Mouse (Mus musculus) lung, embryonic 16.5 days (tissue): Measurements from ENCODE around the gene Ptpn11. TPM values are rescaled to one million over a fixed set of nuclear protein-coding genes. Genes with fewer than 3 reads are reported as not detected.

Experiments used
- ATAC-seq: fragments of 200-750 bp; cut with Nextera tagmentation; 2 replicates; pipeline ENCODE4 v1.8.0; 2017; ENCODE audit warnings: low read depth, mild to moderate bottlenecking, moderate library complexity
- H3K27ac ChIP-seq: fragments of 300-500 bp; sonication (generic); 2 replicates; pipeline ENCODE4 v1.5.1; 2014; ENCODE audit warnings: mild to moderate bottlenecking, control low read depth, low read length
- H3K27me3 ChIP-seq: fragments of 300-500 bp; sonication (generic); 2 replicates; pipeline ENCODE4 v1.6.1; 2014; ENCODE audit warnings: low read depth, low read length, mixed read lengths; ENCODE audit not compliant: control insufficient read depth, insufficient read depth
- H3K36me3 ChIP-seq: fragments of 300-500 bp; sonication (generic); 2 replicates; pipeline ENCODE4 v1.6.1; 2014; ENCODE audit warnings: low read length; ENCODE audit not compliant: control insufficient read depth, insufficient read depth
- H3K4me1 ChIP-seq: fragments of 300-500 bp; sonication (generic); replicated peaks from 2 replicates; pipeline ENCODE4 v1.6.1; 2014; ENCODE audit warnings: low read length, mixed read lengths; ENCODE audit not compliant: control insufficient read depth, insufficient read depth
- H3K4me2 ChIP-seq: fragments of 300-500 bp; sonication (generic); 2 replicates; pipeline ENCODE4 v1.6.1; 2014; ENCODE audit warnings: low read depth, low read length, control low read depth
- H3K4me3 ChIP-seq: fragments of 300-500 bp; sonication (generic); 2 replicates; pipeline ENCODE4 v1.5.1; 2014; ENCODE audit warnings: mild to moderate bottlenecking, low read length, control low read depth
- H3K9ac ChIP-seq: fragments of 300-500 bp; sonication (generic); 2 replicates; pipeline ENCODE4 v1.6.1; 2014; ENCODE audit warnings: low read length, control low read depth
- H3K9me3 ChIP-seq: fragments of 300-500 bp; sonication (generic); 2 replicates; pipeline ENCODE4 v1.6.1; 2016; ENCODE audit warnings: low read length; ENCODE audit not compliant: control insufficient read depth
- WGBS: fragments of 180-500 bp; shearing (Covaris S2); extraction: QIAGEN DNeasy Blood & Tissue Kit; methylation state at CpG from one replicate; pipeline ENCODE4 v1.1.7; 2014; 5-methylcytosine and 5-hydroxymethylcytosine counted together
- polyA plus RNA-seq: library from polyadenylated mRNA; unstranded; fragments of >200 nt; fragmentation: Nextera tagmentation; extraction: Ambion mirVana; gene quantifications from 2 replicates; pipeline ENCODE4 v1.2.1, GENCODE M21; 2015

Gene Ptpn11
- polyA plus RNA-seq, 1 experiment from 2014 or later: 18.0 TPM

- Histone ChIP-seq H3K4me1 (no peaks in the 10 kb centered on the region), H3K9me3 (0 out of 2 replicates have a peak, but pooled peaks cover 2% of the 10 kb centered on the region)
These were observed 65.1 kb downstream of the Ptpn11 start for GRCm38 (mm10) chr5:121126051-121126450.

GRCm38 (mm10) chr5:121125563-121125962, 65.6 kb downstream of the Ptpn11 start:
- Histone ChIP-seq H3K9me3 (0 out of 2 replicates have a peak, but pooled peaks cover 2% of the 10 kb centered on the region), H3K4me3 (no peak overlapping the region), H3K36me3 (no peaks in the 10 kb centered on the region; the same call in 1 of the 2 replicates), H3K27me3 (no peaks in the 10 kb centered on the region), H3K27ac (no peak overlapping the region), H3K4me2 (no peak overlapping the region), H3K4me1 (no peaks in the 10 kb centered on the region), H3K9ac (no peak overlapping the region)
- 88% methylated on average over 14 of the region's 14 CpGs for WGBS
- ATAC-seq: no peak

More at GRCm38 (mm10) chr5:121126051-121126450, 65.1 kb downstream of the Ptpn11 start:
- Histone ChIP-seq H3K4me3 (no peak overlapping the region), H3K36me3 (no peaks in the 10 kb centered on the region; the same call in 1 of the 2 replicates), H3K27ac (no peak overlapping the region), H3K27me3 (no peaks in the 10 kb centered on the region), H3K4me2 (no peak overlapping the region), H3K9ac (no peak overlapping the region)
- 69% methylated on average over 2 of the region's 2 CpGs for WGBS
- no peak for ATAC-seq

GRCm38 (mm10) chr5:121124208-121125185, 66.7 kb downstream of the Ptpn11 start:
- 78% methylated on average over 5 of the region's 5 CpGs for WGBS
- Histone ChIP-seq H3K9me3 (0 out of 2 replicates have a peak, but pooled peaks cover 2% of the 10 kb centered on the region), H3K4me2 (no peak overlapping the region), H3K4me3 (no peak overlapping the region), H3K27ac (no peak overlapping the region), H3K27me3 (no peaks in the 10 kb centered on the region), H3K36me3 (no peaks in the 10 kb centered on the region), H3K9ac (no peak overlapping the region), H3K4me1 (peaks cover 3% of the 10 kb centered on the region; the same call in 1 of the 2 replicates)
- no peak for ATAC-seq

- no peaks in the 10 kb centered on the region for H3K27me3 ChIP-seq
- no peak overlapping the region for H3K27ac ChIP-seq
- 0 out of 2 replicates have a peak, but pooled peaks cover 2% of the 10 kb centered on the region for H3K9me3 ChIP-seq
- peaks cover 3% of the 10 kb centered on the region; the same call in 1 of the 2 replicates for H3K4me1 ChIP-seq
- H3K4me3 ChIP-seq: no peak overlapping the region
- H3K36me3 ChIP-seq: no peaks in the 10 kb centered on the region
- ATAC-seq: no peak
- H3K4me2 ChIP-seq: no peak overlapping the region
- no peak overlapping the region for H3K9ac ChIP-seq
- WGBS: 66% methylated on average over 5 of the region's 5 CpGs
These were observed 67.8 kb downstream of the Ptpn11 start for GRCm38 (mm10) chr5:121123399-121123798.

GRCm38 (mm10) chr5:121122577-121122976, 68.6 kb downstream of the Ptpn11 start:
- no peaks in the 10 kb centered on the region for H3K36me3 ChIP-seq
- H3K4me2 ChIP-seq: no peak overlapping the region
- H3K9me3 ChIP-seq: 0 out of 2 replicates have a peak, but pooled peaks cover 2% of the 10 kb centered on the region
- H3K27me3 ChIP-seq: no peaks in the 10 kb centered on the region
- WGBS: 73% methylated on average over 3 of the region's 3 CpGs
- ATAC-seq: no peak
- no peak overlapping the region for H3K9ac ChIP-seq
- H3K4me1 ChIP-seq: peaks cover 3% of the 10 kb centered on the region; the same call in 1 of the 2 replicates
- no peak overlapping the region for H3K4me3 ChIP-seq
- H3K27ac ChIP-seq: no peak overlapping the region

- Histone ChIP-seq H3K27ac (no peak overlapping the region), H3K9me3 (0 out of 2 replicates have a peak, but pooled peaks cover 2% of the 10 kb centered on the region), H3K4me3 (no peak overlapping the region), H3K9ac (no peak overlapping the region), H3K4me1 (peaks cover 3% of the 10 kb centered on the region; the same call in 1 of the 2 replicates), H3K36me3 (no peaks in the 10 kb centered on the region), H3K27me3 (no peaks in the 10 kb centered on the region), H3K4me2 (no peak overlapping the region)
- 88% methylated on average over 3 of the region's 3 CpGs for WGBS
- ATAC-seq: no peak
These were observed 69.2 kb downstream of the Ptpn11 start for GRCm38 (mm10) chr5:121122036-121122435.

GRCm38 (mm10) chr5:121119331-121120034, 71.7 kb downstream of the Ptpn11 start:
- ATAC-seq: no peak
- H3K4me3 ChIP-seq: no peak overlapping the region
- H3K9ac ChIP-seq: no peak overlapping the region
- H3K4me1 ChIP-seq: peaks cover 3% of the 10 kb centered on the region; the same call in 1 of the 2 replicates
- no peak overlapping the region for H3K4me2 ChIP-seq
- H3K27me3 ChIP-seq: no peaks in the 10 kb centered on the region
- H3K36me3 ChIP-seq: no peaks in the 10 kb centered on the region
- 60% methylated on average over 13 of the region's 13 CpGs for WGBS
- no peaks in the 10 kb centered on the region for H3K9me3 ChIP-seq
- no peak overlapping the region for H3K27ac ChIP-seq

GRCm38 (mm10) chr5:121118345-121118744, 72.9 kb downstream of the Ptpn11 start:
- Histone ChIP-seq H3K27me3 (no peaks in the 10 kb centered on the region), H3K4me2 (no peak overlapping the region), H3K36me3 (no peaks in the 10 kb centered on the region), H3K27ac (no peak overlapping the region), H3K9ac (no peak overlapping the region), H3K9me3 (no peaks in the 10 kb centered on the region), H3K4me1 (peaks cover 3% of the 10 kb centered on the region; the same call in 1 of the 2 replicates), H3K4me3 (no peak overlapping the region)
- no peak for ATAC-seq
- WGBS: 26% methylated on average over 4 of the region's 4 CpGs

GRCm38 (mm10) chr5:121116941-121117340, 74.3 kb downstream of the Ptpn11 start:
- WGBS: 47% methylated on average over 3 of the region's 3 CpGs
- Histone ChIP-seq H3K9ac (no peak overlapping the region), H3K9me3 (no peaks in the 10 kb centered on the region), H3K4me2 (no peak overlapping the region), H3K27me3 (no peaks in the 10 kb centered on the region), H3K4me3 (no peak overlapping the region), H3K27ac (no peak overlapping the region), H3K36me3 (no peaks in the 10 kb centered on the region), H3K4me1 (peaks cover 3% of the 10 kb centered on the region; the same call in 1 of the 2 replicates)
- ATAC-seq: no peak
